Mouse (Mus musculus) MEL (cell line): ENCODE data around the gene Myom1.

Experiments used
- GATA1 ChIP-seq: IDR thresholded peaks from 2 replicates; pipeline ENCODE4 v1.6.1; 2011; ENCODE audit warnings: low read depth, low read length, improper control_type of control experiment
- POLR2AphosphoS5 ChIP-seq: IDR thresholded peaks from 2 replicates; pipeline ENCODE4 v1.6.1; 2012; ENCODE audit warnings: low read depth, borderline replicate concordance, mild to moderate bottlenecking, inconsistent platforms, low read length, moderate library complexity, mixed read lengths
- RAD21 ChIP-seq: IDR thresholded peaks from 2 replicates; pipeline ENCODE4 v1.6.1; 2011; ENCODE audit warnings: mild to moderate bottlenecking, low read depth, low read length, improper control_type of control experiment
- SIN3A ChIP-seq: IDR thresholded peaks from 2 replicates; pipeline ENCODE4 v1.6.1; 2012; ENCODE audit warnings: low read length, improper control_type of control experiment, inconsistent platforms
- SMC3 ChIP-seq: IDR thresholded peaks from 2 replicates; pipeline ENCODE4 v1.6.1; 2011; ENCODE audit warnings: low read depth, low read length, improper control_type of control experiment
- USF1 ChIP-seq: IDR thresholded peaks from 2 replicates; pipeline ENCODE4 v1.6.1; 2014; ENCODE audit warnings: low read depth, mild to moderate bottlenecking, inconsistent platforms, low read length, improper control_type of control experiment, moderate library complexity

DNA sequence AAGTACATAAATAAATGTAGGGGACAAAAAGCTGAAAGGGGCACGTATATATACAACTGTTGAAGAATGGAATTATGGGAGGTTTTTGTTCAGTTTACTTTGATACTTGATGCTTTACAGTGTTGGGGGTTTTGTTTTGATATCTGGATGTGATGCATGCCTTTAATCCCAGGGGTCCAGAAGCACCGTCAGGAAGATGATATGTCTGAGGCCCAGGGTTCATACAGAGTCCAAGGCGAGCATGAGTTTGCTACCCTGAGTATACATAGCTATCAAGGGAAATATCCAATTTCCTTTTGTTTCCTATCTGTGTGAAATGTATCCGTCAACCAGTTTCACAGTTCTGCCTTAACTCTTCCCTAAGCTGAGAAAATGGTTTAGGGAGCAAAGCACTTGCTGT is 150.9 kb downstream of the Myom1 start:
- TF ChIP-seq RAD21 (no peak), SMC3 (no peak), GATA1 (no peak), POLR2AphosphoS5 (no peak), USF1 (no peak), SIN3A (no peak)
